Mouse (Mus musculus): ENCODE data around the gene Ints6.

GRCm38 (mm10) chr14:62637436-62638344 lies 123.3 kb downstream of the Ints6 start:
- TF ChIP-seq TAL1 (conservative IDR thresholded peaks at IDR 0.05; ENCODE audit: low read depth, low read length) (no peak), CTCF (IDR thresholded peaks at IDR 0.05; ENCODE audit: low read depth, low read length) (no peak), GATA1 (IDR thresholded peaks at IDR 0.05; ENCODE audit: borderline replicate concordance, low read length) (no peak), GATA2 (IDR thresholded peaks at IDR 0.05; ENCODE audit: borderline replicate concordance, low read depth, low read length) (no peak), POLR2AphosphoS5 (IDR thresholded peaks at IDR 0.05; ENCODE audit: insufficient replicate concordance, low read depth, low read length) (no peak)

All from G1E (cell line).